Mouse (Mus musculus) neural tube, embryonic 10.5 days (tissue): ENCODE results near the gene Pnkd.

Source experiments
- DNase-seq: peaks from one replicate; pipeline ENCODE4 v3.0.0-alpha.2; 2017; ENCODE audit warnings: low spot score; ENCODE audit errors: extremely low spot score

Pnkd gene

DNA sequence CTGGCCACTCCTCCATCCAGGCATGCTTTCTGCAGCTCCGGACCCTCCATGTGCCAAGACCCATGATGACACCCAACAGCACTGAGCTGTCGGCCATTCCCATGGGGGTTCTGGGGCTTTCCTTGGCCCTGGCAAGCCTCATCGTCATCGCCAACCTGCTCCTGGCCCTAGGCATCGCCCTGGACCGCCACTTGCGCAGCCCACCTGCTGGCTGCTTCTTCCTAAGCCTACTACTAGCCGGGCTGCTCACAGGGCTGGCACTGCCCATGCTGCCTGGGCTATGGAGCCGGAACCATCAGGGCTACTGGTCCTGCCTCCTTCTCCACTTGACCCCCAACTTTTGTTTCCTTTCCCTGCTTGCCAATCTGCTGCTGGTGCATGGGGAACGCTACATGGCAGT lies 6.2 kb upstream of the Pnkd start, which contains the start of gene Gpbar1:
Gpbar1 (plus strand) TSS at position 13 of the 400 bp plus-strand sequence.
- DNase-seq, result no peak

DNA sequence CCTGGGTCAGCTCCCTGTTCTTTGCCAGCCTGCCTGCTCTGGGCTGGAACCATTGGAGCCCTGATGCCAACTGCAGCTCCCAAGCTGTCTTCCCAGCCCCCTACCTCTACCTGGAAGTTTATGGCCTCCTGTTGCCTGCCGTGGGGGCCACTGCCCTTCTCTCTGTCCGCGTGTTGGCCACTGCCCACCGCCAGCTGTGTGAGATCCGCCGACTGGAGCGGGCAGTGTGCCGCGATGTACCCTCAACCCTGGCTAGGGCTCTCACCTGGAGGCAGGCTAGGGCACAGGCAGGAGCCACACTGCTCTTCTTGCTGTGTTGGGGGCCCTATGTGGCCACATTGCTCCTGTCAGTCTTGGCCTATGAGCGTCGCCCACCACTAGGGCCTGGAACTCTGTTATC lies 5.7 kb upstream of the Pnkd start:
- no peak for DNase-seq

DNA sequence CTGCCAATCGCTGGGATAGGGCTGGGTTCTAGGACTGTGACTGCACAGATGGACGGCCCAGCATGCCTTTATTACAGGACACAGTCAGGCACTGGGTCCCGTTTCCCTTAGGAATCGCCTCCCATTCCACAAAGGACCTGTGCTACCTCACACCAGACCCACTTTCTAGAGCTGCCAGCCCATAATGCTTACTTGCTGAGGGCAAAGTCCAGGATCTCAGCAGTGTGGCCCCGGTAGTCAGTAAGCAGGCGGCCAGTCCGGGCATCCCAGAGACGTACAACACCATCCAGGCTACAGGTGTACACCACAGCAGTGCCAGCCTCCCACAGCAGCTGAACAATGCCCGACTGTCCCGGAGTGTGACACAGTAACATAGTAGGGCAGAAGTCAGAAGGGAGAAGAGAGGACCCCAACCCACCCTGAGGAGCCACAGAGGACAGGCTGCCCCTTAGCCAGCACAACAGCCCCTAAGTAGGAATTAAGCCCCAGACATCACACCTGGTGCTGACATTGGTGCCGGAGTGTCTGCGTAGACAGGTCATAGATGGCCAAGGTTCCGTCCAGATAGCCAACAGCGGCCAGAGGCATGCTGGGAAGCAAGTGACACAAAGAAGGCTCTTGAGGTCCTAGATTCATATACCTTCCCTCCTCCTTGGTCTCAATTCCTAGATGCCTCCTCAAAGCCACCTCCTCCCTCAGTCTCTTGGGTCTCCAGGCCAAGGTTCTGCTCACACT lies 4.0 kb upstream of the Pnkd start:
- DNase-seq, result no peak

DNA sequence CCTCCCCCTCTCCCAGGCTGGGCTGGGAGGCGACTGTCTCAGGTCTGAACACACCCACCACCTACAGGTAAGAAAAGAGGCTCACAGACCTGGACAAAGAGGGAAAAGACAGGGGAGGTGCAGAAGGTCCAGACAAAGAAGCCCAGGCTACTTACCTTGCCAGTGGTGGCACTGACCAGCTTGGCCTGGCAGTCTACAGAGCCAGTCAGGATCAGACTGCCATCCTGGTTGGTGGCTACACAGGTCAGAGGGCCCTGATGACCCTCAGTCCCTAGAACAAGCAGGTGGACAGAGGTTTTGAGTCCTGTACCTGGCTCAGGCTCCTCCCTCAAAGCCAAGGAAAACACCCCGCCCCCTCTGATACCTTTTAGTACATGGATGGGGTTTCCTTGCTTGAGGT lies 3.4 kb upstream of the Pnkd start:
- DNase-seq, result no peak

DNA sequence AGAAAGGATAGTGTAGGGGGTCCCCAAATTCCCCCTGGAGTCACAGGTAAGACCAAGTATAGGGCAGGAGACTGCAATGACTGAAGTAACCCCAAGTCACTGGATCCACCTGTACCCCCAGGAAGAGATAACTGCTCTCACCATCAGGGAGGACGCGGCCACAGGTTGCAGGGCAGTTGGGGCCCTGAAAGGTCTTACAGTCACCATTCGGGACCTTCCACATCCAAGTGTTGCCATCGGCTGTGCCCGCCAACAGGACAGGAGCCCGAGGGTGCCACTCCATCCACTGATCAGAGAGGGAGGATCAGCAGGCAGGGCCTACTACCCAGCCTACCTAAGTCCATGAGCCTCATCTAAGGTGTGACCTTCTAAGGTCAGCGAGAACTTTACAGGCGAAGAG lies 2.8 kb upstream of the Pnkd start:
- DNase-seq, result no peak

DNA sequence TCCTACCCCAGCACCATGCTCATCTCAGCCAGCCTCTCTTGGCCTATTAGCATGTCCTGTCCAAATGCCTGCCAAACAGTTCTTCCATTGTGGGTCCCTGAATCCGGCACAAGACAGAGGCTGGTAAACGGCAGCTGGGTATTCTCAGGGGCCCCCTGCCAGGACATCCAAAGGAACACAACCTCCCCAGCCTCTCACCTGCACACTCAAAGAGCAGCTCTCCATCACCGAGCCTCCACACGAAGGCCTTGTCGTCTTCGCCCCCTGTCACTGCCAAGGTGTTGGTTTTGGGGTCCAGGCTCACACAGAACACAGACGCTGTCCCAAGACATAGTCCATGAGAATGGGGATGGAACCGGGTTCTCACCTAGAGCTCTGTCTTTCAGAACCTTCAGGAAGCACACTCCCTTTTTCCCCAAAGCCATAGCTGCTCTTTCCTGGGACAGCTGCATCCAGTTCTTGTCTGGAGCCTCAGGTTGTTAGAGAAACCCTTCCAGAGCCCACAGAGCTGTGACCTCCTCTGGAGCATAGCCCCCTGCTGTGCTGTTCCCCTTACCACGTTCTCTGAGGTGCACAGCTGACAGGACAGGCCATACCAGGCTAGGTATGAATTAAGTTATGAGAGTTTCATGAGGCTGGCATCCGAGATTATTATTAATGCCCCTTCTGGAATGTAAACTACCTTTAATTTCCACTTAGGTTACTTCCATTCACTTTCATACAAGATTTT lies 1.7 kb upstream of the Pnkd start:
- no peak for DNase-seq

DNA sequence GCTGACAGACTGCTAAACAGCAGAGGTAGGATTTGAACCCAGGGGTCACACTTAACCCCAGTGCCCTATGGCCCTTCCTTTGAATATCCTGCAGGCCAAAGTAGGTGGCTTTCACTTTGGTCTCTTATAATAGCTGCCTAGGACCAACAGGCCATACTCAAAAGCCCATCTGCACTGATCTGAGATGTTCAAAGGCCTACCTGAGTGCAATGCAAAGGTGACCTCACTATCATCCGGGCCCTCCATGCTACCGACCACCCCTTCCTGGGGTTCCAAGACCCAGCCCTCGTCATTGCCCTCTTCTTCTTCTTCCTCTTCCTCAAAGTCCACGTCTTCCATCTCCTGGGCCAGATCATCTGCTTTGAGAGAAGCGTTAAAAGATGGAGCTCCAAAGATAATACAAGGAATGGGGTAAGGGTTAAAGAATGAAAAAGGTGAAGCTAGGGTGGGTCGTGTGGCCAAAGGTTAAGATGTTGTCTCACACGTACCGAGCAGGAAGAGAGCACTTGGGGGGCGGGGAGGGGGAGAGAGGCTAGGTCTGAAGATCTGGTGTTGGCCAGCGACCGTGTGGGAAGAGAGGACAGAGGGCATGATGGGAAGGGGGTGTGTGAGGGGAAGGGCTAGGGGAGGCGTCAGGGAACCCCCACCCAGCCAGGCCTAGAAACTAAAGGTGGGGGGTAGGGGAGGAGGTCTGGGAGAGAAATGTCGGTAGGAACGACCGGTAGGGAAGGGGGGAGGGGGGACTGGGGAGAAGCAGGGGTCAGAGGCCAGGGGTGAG lies 855 bp upstream of the Pnkd start:
- no peak for DNase-seq

DNA sequence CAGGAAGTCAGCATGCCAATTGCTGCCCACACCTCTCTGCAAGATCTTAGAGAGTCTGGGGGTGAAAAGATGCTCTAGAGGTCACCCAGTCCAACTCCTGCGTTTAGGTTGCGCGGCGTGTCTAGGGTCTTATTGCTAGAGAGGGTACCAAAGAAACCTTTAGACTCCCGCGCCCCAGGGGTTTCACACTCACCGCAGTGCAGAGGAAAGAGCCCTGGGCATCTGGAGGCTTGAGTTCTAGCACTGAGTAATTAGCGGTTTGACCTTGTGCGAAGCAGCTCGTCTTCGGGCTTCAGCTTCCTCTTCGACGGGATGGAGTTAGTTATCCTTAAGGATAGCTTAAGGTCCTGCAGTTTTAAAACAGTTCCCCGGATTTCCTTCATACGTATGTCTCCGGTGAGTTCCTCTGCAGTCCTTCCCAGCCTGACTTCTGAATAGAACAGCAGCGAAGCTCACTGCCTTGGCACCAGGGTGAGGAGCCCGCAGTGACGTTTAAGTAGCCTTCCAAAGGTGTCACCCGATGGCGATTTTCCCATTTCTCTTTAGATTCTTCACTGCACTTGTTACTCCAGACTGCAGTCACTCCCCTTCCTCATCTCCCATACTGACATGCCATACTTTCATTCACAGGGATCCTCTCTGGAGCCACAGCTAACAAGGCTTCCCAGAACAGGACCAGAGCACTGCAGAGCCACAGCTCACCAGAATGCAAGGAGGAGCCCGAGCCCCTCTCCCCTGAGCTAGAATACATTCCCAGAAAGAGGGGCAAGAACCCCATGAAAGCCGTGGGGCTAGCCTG lies 681 bp downstream of the Pnkd start:
- no peak for DNase-seq

DNA sequence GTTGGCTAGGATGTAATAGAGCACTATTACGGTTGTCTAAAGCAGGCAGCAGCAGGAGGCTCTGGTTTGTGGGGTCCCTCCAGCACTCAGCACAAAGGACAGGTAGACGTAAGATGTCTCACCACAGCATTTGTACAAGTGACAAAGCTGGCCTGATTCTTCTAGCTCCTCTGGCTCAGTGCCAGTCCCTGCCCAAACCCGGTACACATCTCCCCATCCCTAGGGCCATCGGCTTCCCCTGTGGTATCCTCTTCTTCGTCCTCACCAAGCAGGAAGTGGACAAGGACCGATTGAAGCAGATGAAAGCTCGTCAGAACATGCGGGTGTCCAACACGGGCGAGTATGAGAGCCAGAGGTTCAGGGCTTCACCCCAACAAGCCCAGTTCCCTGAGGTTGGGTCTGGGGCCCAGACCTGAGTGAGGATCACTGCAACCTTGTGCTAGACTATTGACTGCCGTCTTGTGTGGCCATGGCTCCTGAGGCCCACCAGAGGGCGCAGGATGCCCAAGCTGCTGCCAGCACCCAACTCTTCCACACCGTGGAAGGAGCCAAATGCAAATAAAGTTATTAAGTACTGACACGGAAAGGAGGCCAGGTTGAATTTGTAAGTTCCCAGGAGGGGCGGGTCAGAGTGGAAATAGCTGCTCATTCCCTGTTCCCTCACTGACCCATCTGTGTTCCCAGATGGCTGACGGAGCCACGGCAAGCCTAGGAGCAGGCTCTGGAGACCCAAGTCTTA lies 2.3 kb downstream of the Pnkd start:
- peak; percentile 25 for DNase-seq

DNA sequence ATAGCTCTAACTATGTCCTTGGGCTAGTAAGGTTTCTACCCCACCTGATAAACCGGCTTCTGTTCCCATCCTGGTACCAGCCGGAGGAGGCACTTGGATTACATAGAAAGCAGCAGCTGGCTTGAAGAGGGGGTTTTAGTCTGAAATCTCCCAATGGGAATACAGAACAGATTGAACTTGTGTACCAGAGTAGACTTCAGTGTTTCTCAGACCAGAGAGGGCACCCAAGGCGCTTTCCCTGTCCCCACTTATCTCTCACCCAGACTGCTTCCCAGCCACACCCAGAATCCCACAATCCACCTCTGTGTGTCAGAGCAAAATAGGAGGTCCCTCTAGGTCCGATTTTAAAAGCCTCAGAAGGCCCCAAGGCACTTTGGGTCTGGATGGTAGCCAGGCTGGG lies 3.6 kb downstream of the Pnkd start:
- DNase-seq, result no peak

DNA sequence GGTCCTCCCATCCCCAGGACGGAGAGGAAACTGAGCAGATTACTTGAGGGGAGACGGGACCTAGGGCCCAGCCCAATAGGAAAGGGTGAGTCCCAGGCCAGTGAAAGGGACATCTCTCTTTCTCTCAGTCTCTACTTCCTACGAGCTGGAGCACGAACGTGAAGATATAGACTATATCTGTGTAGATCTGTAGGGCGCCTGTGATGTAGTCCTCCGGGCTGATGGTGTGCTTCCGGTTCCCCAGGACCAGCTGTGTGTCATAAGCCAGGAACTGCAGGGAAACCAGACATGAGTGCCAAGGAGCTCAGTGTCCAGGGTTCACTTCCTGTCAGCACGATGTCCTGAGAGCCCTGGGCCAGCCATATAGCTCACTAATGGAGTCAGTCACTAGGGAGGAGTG lies 4.5 kb downstream of the Pnkd start:
- no peak for DNase-seq

DNA sequence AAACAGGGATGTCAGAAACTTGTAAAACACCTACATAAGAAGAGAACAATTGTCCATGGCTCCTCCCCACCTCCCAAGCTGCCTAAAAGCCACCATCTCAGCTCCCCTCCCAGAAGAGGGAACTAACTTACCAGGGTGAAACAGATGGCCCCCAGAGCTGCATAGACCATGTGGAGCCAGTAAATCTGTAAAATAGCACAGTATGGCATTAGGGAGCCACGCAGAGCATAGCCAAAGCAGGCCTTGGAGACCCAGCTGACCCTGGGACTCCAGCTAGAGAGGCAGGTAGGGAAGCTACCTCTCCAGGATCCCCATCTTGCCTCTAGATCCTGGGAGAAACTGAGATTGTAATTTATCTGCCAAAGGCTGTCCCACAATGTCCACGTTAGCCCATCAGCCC lies 5.0 kb downstream of the Pnkd start:
- DNase-seq, result no peak

DNA sequence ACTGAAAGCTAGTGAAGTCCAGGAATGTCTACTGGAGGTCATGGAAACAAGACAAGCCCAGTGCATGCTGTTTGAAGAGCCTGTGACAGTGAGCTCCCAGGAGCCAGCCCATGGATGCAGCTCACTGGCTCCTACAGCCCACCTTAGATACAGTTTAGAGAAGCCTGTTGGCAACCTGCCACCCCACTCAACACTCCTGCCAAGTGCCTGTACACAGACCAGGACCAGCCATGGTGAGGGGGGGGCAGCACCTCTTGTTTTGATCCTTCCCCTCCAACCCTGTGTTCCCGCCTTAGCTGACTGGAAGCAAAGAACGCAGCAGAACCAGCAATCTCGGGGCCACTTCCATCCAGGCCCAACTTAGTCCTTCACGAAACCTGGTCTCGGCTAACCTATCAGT lies 5.4 kb downstream of the Pnkd start:
- no peak for DNase-seq

DNA sequence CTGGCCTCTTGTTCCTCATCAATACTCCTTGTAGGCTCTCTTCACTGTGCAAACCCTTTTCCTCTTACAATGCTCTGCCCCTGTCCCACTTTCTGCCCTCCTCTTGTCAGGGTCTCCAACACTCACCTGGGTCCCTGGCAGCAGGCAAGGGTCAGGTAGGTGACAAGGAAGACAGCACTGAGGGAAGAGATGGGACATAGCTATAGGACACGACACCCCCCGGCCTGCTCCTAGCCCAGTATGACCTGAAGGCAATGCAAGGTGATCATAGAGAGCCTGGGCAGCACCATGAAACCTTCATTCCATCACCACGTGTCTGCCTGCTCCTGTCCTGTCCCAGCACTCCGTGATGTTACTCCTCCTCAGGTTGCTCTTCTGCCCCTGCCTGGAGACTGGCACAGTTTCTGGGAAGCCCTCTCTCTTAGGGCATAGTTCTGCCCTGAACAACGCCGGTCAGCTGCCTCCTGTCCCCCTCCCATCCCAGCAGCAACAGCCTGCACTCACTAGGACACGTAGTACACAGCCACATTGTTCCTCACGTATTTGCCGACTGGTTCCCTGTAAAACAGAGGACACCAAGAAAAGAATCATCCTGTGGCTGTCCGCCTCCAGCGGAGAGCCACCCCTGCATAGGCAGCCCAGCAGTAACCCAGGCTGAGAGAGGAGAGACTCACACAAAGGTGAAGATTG lies 7.7 kb downstream of the Pnkd start:
- DNase-seq, result no peak

DNA sequence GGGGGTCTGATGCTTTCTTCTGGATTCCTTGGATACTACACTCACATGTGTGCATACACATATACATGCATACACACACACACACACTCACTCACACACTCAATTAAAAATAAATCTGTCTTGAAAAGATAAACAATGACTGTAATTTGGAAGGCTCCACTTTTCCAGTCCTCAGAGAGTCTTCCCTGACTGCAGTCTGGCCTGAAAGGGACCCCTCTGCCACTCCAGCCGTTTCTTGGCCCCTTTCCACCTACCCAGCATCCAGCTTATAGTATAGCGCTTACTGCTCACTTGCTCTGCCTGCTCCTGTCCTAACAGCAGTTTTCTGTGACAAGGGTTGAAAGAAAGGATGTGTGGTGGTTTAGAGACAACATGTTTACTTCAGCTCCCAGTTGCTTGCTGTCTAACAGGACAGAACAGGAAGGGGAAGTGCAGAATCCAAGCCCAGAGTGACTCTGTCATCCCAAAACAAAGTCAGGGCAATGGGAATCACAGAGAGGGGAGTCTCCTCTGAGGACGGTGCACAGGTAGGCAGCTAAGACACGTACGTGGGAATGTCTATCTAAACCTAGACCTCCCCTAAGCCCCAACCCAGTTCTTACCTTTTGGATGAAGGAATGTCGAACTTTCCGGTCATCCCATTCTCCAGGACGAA lies 8.7 kb downstream of the Pnkd start:
- DNase-seq, result no peak

DNA sequence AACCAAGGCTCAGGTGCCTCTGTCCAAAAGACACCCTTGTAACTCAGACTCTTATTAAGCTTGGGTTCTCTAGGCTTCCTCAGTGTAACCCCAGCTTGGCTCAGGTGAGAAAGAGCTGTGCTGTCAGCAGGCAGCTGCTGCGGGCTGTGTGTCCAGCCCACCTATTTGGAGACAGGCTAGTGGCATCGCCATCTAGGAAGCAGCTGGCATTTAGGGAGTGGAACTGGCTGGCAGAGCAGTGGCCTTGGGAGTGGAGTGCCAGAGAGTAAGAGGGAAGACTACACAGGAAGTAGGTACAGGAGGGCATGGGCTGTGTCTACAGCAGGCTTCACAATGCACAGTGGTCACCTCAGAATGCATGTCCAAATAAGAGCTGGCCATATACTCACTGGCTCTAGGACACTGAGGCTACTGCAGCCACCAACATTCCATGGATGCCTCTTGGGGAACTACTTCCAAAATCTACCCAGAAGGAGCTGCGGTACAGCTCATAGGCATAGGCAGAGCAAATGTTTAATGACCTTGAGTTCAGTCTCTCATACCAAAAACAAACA lies 9.4 kb downstream of the Pnkd start:
- no peak for DNase-seq

DNA sequence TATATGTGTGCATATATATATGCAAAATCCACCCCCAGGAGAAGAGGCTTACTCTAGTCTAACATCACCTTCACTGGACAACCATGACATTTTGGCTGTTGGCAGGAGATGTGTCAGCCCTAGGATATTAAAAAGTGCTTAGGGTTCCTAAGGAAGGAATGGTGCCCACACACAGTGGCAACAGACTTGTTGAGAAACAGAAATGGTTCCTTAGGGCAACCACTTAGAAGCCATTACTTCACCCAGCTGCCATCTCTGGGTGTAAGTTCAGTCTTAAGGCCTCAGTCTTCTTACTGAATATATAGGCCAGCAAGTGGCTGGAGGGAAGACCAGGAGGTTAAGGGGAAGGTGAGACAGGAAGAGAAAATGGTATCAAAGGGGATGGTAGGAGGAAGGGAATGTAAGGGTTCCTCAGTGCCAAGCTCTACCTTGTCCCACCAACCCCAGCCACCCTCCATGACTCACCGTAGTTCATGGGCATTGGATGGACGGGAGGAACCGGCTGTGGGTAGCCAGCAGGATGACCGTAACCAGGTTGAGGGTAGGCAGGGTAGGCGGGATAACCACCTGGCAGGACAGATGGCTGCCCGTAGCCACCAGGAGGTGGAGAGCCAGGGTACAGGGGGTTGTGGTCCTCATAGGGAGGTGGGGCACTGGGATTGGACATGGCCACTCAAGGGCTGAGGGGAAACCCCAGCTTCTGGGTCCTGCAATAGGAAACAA lies 10.2 kb downstream of the Pnkd start:
- no peak for DNase-seq

DNA sequence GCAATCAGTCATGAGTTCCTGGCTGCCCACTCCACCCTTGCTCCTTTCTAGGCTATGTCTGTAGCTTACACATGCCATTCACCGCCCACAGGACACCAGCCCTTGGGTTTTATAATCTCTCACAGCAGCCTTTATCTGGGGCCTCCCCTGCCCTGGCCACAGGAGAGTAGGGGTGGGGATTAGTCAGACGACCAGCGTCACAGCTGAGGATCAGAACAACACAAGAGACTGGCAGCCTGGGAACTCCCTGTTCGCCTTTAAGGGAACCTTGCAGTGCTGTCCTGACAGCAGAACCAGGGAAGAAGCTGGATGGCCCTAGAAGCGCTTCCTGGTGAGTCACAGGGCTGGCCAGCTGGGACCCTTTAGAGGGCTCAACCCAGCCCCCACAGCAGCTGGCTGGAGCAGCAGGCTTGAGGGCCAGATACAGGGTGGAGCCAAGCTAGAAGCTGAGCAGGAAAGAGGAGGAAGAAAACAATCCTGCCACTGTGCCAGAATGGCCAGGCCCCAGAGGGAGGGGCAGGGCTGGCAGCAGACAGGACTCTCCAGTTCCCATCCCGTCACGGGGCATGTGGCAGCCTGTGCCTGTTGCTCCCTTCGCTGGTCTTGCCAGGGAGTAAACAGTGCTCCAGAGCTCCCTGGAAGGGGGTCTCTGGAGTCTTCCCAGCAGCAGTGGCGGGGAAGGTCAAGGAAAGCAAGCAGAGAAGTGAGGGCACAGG lies 10.9 kb downstream of the Pnkd start:
- DNase-seq, result peak; percentile 51
